Mouse (Mus musculus): ENCODE data around the gene Gnaz.

Gene Gnaz

GRCm38 (mm10) chr10:75063301-75063965, 96.5 kb downstream of the Gnaz start:
- DNase-seq = no peak

GRCm38 (mm10) chr10:75065691-75066090, 98.7 kb downstream of the Gnaz start:
- no peak for DNase-seq
